Mouse (Mus musculus) Patski (cell line): Measurements from ENCODE around the gene Sae1. TPM values are rescaled to one million over a fixed set of nuclear protein-coding genes. Genes with fewer than 3 reads are reported as not detected.
A peak's percentile ranks its signal among the peaks of the same experiment; 100 is the strongest.

ENCODE experiments used
- ATAC-seq: fragments of 100-300 bp; one replicate; pipeline ENCODE4 v1.8.0; 2021
- CTCF ChIA-PET: fragments of 350-600 bp; sonication (Branson Sonifier 250); formaldehyde crosslinking; loops from one replicate; lab custom pipeline; 2022; ENCODE audit warnings: inconsistent platforms; lab: Charles Lee
- POLR2A ChIA-PET: fragments of 350-600 bp; sonication (Branson Sonifier 250); formaldehyde crosslinking; loops from one replicate; lab custom pipeline; 2022; ENCODE audit warnings: antibody characterized with exemption, inconsistent platforms; lab: Charles Lee
- DNase-seq: peaks from one replicate; pipeline ENCODE4 v3.0.0-alpha.2; 2011; ENCODE audit warnings: low read depth, low spot score
- H3K27me3 ChIP-seq: fragments of 371-371 bp; one replicate; pipeline ENCODE4 v1.5.1; 2021
- CTCF ChIP-seq: fragments of 100-300 bp; IDR thresholded peaks from one replicate; pipeline ENCODE4 v1.5.1; 2021
- in situ Hi-C: fragments of 300-500 bp; cut with MboI; formaldehyde crosslinking; loops from 3 replicates; pipeline ENCODE4 v1.11.1; 2018; ENCODE audit warnings: low pct_unique_long_range_greater_than_20kb, mixed read lengths
- polyA plus RNA-seq: library from polyadenylated mRNA; unstranded; gene quantifications from one replicate; pipeline ENCODE4 v1.2.3, GENCODE M21; 2021

Gene Sae1
- polyA plus RNA-seq, 1 experiment from 2014 or later = 244 TPM

GRCm38 (mm10) chr7:16299419-16300035, 88.1 kb downstream of the Sae1 start:
- H3K27me3 ChIP-seq = no peaks in the 10 kb centered on the region
- in situ Hi-C loops = no loop called here
- no peak for TF ChIP-seq CTCF
- ChIA-PET CTCF (no interaction called here), POLR2A (interaction anchor here (0.7 to 1.0 kb wide), 2 partner anchors 14 to 16 kb away, joined by 3 to 5 read pairs; no protein-coding TSS in a partner anchor)
- no peak for DNase-seq
- peak; percentile 67 for ATAC-seq

GRCm38 (mm10) chr7:16298927-16299326, 88.7 kb downstream of the Sae1 start:
- CTCF ChIA-PET = no interaction called here

GRCm38 (mm10) chr7:16297616-16298015, 90.0 kb downstream of the Sae1 start:
- no peaks in the 10 kb centered on the region for H3K27me3 ChIP-seq
- no peak for TF ChIP-seq CTCF
- CTCF ChIA-PET = interaction anchor here (1.3 kb wide), 1 partner anchor 16 kb away, joined by 5 read pairs; no protein-coding TSS in a partner anchor
- DNase-seq = no peak
- ATAC-seq = no peak
- in situ Hi-C loops = no loop called here
- POLR2A ChIA-PET = interaction anchor here (0.7 to 1.2 kb wide), 2 partner anchors 77 to 102 kb away, joined by 3 read pairs; no protein-coding TSS in a partner anchor

More at GRCm38 (mm10) chr7:16298927-16299326, 88.7 kb downstream of the Sae1 start:
- no peak for TF ChIP-seq CTCF
- ATAC-seq = no peak
- POLR2A ChIA-PET = interaction anchor here (0.7 kb wide), 1 partner anchor 16 kb away, joined by 3 read pairs; no protein-coding TSS in a partner anchor
- no peak for DNase-seq
- in situ Hi-C loops = no loop called here
- no peaks in the 10 kb centered on the region for H3K27me3 ChIP-seq

GRCm38 (mm10) chr7:16296766-16297390, 90.7 kb downstream of the Sae1 start:
- TF ChIP-seq CTCF = no peak
- no peaks in the 10 kb centered on the region for H3K27me3 ChIP-seq
- POLR2A ChIA-PET = interaction anchor here (0.6 to 1.2 kb wide), 2 partner anchors 9 to 103 kb away, joined by 3 read pairs; no protein-coding TSS in a partner anchor
- ATAC-seq = peak; percentile 18
- no peak for DNase-seq
- CTCF ChIA-PET = interaction anchor here (1.3 kb wide), 1 partner anchor 16 kb away, joined by 5 read pairs; no protein-coding TSS in a partner anchor
- in situ Hi-C loops = no loop called here

- TF ChIP-seq CTCF = no peak
- no peak for DNase-seq
- CTCF ChIA-PET = interaction anchor here (1.3 kb wide), 1 partner anchor 17 kb away, joined by 5 read pairs; no protein-coding TSS in a partner anchor
- in situ Hi-C loops = no loop called here
- ATAC-seq = no peak
- POLR2A ChIA-PET = interaction anchor here (0.6 to 1.2 kb wide), 2 partner anchors 9 to 103 kb away, joined by 3 read pairs; no protein-coding TSS in a partner anchor
- no peaks in the 10 kb centered on the region for H3K27me3 ChIP-seq
These were observed 91.5 kb downstream of the Sae1 start for GRCm38 (mm10) chr7:16296146-16296545.

- in situ Hi-C loops = no loop called here
- DNase-seq (no peak), ATAC-seq (peak; percentile 84)
- ChIA-PET CTCF (interaction anchor here (0.7 to 2.5 kb wide), 23 partner anchors 10 to 130 kb away, joined by 3 to 39 read pairs (median 5); no protein-coding TSS in a partner anchor), POLR2A (interaction anchor here (1.0 to 1.6 kb wide), 3 partner anchors 15 to 31 kb away, joined by 4 to 10 read pairs (median 5); no protein-coding TSS in a partner anchor)
- no peak for TF ChIP-seq CTCF
- H3K27me3 ChIP-seq = no peaks in the 10 kb centered on the region
These were observed 92.2 kb downstream of the Sae1 start for GRCm38 (mm10) chr7:16295321-16295900.

GRCm38 (mm10) chr7:16294837-16295236, 92.8 kb downstream of the Sae1 start:
- in situ Hi-C loops = loop anchor here (5.0 kb wide), 2 partner anchors 32 to 87 kb away; no protein-coding TSS in a partner anchor
- ChIA-PET POLR2A (interaction anchor here (1.0 to 1.6 kb wide), 4 partner anchors 16 to 57 kb away, joined by 3 to 10 read pairs (median 4); no protein-coding TSS in a partner anchor), CTCF (interaction anchor here (0.7 to 2.5 kb wide), 23 partner anchors 9 to 131 kb away, joined by 3 to 39 read pairs (median 5); no protein-coding TSS in a partner anchor)
- peak; percentile 99 for TF ChIP-seq CTCF
- ATAC-seq (peak; percentile 75), DNase-seq (no peak)
- H3K27me3 ChIP-seq = no peaks in the 10 kb centered on the region

GRCm38 (mm10) chr7:16294346-16294745, 93.3 kb downstream of the Sae1 start:
- CTCF ChIA-PET = interaction anchor here (0.7 to 2.5 kb wide), 22 partner anchors 9 to 131 kb away, joined by 3 to 39 read pairs (median 5); no protein-coding TSS in a partner anchor
- in situ Hi-C loops = loop anchor here (5.0 kb wide), 2 partner anchors 33 to 88 kb away; no protein-coding TSS in a partner anchor
- TF ChIP-seq CTCF = no peak
- POLR2A ChIA-PET = interaction anchor here (0.7 to 1.6 kb wide), 5 partner anchors 17 to 57 kb away, joined by 3 to 10 read pairs (median 5); no protein-coding TSS in a partner anchor
- no peak for ATAC-seq
- DNase-seq = no peak
- no peaks in the 10 kb centered on the region for H3K27me3 ChIP-seq

GRCm38 (mm10) chr7:16287791-16288190, 99.8 kb downstream of the Sae1 start:
- ChIA-PET POLR2A (interaction anchor here (0.6 kb wide), 2 partner anchors 9 to 56 kb away, joined by 3 read pairs; no protein-coding TSS in a partner anchor), CTCF (interaction anchor here (0.6 kb wide), 1 partner anchor 25 kb away, joined by 3 read pairs; no protein-coding TSS in a partner anchor)
- TF ChIP-seq CTCF = no peak
- no peak for DNase-seq
- no peak for ATAC-seq
- in situ Hi-C loops = no loop called here
- no peaks in the 10 kb centered on the region for H3K27me3 ChIP-seq

GRCm38 (mm10) chr7:16287016-16287415, 100.6 kb downstream of the Sae1 start:
- no peak for ATAC-seq
- CTCF ChIA-PET = no interaction called here
- POLR2A ChIA-PET = no interaction called here
- no peaks in the 10 kb centered on the region for H3K27me3 ChIP-seq
- in situ Hi-C loops = no loop called here
- no peak for TF ChIP-seq CTCF
- DNase-seq = no peak
